Mouse (Mus musculus): Measurements from ENCODE around the gene Ccdc34.

Ccdc34 gene

DNA sequence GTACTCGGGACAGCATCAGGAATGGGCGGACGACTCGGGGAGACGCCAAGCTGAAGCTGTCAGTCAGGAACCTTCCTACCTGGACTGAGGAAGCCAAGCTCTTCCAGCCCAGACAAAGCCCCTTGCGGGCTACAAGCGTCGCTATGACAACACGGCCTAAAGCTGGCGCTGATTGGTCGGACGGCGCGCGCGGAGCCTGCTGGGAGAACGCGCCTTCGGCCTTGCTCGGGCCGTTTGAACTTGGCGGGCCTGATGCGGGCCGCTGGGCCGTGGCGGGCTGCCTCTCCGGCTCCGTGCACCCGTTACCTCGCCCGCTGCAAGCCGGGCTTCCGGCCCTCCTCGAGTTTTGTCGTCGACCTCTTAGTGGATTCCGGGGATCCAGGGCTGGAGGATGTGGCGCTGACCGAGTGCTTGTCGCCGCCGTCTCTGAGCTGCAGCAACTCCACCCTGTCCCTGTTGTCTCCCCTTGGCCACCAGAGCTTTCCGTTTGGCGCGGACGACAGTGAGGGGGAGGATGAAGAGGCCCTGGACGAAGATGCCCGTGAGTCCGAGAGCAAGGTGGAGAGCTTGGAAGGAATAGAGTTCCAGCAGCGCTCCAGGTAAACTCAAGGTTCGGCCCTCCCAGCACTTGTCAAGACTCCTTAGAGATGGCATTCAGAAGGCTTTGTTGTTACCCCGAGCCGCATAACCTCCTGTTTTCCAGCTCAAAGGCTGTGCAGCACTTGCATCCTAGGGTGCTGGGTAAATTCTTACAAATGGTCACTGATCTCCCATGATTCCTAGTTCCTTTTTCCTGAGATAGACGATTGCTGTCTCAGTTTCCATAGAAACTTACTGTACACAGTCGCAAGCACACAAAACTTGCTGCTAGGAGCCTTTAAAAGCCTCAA is at the start of gene Ccdc34:
Gene Ccdc34 (plus strand): TSS at position 202 of the 890 bp plus-strand sequence.
- DNase-seq, result peak; percentile 95

DNA sequence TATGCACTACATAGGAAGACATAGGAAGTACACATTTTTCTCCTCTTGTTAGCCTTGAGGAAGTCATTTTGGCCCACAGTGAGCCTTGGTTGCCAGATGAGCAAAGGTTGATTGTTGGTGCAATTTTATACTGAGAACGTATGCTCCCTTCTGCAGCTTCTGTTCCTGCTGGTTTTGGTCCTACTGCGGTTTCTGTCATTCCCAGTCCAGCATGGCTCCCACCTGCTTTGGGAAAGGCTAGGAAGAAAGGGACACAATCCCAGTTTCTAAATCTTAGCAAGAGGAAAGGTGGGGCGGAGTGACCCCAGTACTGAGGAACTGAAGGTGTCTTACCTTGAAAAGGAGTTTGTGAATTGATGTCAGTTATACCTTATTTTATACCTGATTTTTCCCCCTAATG is 48.2 kb upstream of the Ccdc34 start:
- DNase-seq, result no peak

DNA sequence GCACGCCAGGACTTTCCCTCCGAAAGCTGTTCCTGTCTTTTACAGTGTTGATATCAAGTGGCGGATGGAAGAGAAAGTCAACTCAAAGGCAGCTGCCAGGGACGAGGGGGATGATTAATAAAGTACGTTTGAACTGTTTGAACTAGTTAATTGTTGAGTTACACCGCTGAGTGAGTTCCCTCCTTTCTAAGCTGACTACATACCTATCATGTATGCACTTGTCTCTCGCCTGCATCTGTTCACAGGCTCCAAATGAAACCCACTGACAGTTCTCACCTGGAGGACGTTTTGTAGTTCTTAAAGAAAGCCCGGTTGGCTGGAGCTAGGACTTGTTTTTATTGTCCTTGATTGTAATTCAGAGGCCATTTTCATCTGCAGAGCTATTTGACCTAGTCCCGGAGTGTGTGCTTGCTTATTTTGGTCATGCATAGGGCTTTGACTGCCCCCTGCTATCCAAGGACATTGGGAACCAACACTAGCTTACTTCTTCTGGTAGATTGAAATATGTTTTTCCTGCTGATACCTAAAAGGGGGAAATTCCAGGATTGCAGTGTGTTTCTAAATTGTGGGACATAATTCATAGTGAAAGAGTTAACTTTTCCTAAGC is 47.6 kb upstream of the Ccdc34 start:
- no peak for DNase-seq

DNA sequence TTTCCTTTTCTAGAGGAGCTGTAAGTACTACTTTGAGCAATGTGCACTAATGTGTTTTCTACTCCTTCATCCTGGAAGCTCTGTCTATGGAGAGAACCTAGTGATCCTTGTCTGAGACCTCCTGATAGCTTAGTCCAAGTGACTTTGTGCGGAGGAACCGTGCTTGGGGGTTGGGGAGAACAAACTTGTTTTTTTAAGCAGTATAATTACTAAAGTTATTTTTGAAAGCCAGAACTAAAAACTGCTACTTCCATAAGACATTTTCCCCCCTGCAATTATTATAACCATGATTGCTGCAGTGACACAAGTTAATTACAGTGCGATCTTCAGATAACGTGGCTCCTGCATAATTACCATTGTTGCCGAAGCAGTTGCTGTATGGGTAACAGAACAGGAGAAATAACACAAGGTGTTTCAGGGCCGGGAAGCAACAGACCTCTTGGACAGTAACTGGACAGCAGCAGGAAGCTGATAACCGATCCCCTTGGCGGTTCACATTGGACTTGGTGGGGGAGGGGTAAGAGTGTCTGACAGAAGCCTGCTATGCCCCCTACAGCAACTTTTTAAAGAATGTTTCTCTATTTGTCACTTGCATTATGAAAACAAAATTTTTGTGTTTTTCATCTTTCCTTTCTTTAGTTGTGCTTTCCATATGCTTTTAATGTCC is 46.7 kb upstream of the Ccdc34 start:
- DNase-seq, result no peak

DNA sequence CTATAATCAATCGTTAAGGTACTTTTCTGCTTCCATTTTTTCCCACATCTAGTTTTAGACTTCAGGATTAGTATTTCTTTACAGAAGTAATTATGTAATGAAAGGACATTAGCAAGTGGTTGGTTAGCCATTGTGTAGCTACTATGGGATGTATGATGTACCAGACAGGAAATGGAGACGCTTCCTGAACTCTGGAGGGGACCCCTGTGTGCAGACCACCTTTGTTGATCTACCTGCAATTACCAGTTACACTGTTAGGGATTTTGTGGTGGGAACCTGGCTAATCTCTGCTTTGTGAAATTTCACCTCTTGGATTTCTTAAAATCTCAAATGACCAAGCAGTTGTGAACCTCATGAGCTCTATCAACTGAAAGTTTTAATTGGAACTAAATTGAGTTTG is 45.3 kb upstream of the Ccdc34 start:
- no peak for DNase-seq

DNA sequence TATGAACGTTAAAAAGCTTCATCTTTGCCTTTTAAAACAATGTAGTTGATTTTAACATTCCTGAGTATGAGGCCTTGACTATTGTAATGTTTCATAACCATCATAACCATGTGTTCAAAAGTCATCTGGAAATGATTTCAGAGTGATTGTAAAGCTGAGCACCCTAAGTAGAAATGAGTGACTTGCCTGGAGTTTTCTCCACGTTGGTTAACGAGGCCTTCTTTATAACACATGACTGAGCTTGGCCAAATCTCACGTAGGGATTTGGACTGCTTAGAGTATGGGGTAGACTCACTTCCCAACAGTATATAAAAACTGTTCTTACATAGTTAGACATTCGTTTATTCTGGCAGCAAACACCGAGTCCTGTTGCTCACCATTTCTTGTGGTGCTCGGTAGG is 44.7 kb upstream of the Ccdc34 start:
- no peak for DNase-seq

DNA sequence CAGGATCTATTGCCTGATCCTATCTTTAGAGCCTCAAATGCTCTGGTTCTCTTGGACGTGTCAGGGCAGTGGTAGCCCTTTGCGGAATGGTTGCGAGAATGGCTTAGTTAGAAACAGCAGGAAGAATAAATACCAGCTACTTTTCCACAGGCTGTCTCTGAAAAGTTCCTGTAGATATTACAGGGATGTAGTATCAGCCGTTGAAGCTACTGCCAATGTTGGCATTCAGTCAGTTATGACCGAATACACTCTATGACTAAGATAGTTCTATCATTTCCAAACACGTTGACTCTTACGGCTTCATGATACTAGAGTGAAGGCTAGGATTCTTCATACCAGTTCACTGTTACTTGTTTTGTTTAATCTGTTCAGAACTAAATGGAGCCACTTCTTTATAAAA is 42.8 kb upstream of the Ccdc34 start:
- no peak for DNase-seq

DNA sequence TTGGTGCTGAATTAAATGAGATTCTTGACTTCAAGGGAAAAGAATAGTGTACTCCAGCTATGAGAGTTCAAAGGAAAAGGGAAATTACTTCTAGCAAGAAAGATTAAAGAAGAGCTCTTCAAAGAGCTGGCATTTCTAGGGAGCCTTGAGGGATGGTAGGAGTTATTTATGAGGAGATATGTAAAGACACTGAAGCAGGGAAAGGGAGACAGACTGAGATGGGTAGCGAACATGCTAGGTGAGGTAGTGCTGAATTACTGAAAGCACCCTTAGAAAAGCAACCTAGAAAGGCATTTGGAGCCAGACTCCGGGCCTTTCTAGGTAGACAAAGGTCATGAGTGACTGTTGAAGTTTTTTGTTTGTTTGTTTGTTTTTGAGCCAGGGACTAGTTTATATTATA is 41.4 kb upstream of the Ccdc34 start:
- DNase-seq, result no peak

DNA sequence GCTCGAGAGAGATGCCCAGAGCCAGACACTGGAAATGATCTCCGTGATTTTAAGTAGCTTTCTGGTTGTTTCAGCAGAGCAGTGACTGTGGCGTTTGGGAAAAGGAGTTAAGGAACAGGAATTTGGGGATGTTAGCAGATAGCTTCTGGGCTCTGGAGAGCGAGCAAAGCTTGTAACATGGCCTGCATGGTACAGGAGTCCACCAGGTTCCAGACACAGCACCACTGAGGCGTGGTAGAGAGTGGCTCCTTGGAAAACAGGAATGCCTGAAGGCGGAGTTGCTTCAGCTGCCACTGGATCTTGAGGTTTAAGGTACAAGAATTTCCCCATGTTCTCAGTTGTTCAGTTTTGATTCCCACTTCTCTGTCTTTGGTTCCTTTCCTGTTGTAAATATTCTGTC is 40.3 kb upstream of the Ccdc34 start:
- no peak for DNase-seq

DNA sequence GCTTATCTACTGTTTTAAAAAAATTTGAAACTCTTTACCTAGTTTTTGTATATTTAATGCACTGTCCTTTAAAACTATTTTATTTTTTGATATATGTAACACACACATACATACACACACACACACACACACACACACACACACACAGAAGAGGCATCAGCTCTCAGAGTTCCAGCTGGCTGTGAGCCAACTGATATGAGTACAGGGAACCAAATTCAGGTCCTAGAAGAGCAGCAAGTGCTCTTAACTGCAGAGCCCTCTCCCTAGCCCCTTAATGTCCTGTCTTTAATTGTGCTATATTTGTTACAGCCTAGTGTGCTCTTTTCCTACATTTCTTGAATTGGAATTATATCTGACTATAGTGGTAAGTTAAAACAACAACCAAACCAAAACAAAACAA is 38.4 kb upstream of the Ccdc34 start:
- DNase-seq, result no peak

DNA sequence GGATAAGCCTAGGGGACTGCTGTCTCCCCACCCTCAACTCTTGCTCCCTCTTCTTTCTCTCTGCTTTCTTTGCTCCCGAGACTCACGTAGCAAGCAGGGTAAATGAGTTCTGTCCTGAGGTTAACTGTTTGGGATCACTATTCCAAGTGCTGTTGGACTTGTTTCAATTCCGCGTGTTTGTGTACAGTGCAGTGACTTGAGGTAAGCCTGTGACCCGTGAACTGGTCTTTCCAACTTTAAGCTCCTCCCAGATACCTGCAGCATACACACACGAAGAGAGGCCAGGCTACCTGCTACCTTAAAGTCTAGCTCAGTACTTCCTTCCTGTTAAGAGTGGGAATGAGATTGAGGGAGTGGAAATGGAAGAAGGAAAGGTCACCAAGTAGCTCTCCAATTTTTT is 34.2 kb upstream of the Ccdc34 start:
- DNase-seq, result peak; percentile 78

DNA sequence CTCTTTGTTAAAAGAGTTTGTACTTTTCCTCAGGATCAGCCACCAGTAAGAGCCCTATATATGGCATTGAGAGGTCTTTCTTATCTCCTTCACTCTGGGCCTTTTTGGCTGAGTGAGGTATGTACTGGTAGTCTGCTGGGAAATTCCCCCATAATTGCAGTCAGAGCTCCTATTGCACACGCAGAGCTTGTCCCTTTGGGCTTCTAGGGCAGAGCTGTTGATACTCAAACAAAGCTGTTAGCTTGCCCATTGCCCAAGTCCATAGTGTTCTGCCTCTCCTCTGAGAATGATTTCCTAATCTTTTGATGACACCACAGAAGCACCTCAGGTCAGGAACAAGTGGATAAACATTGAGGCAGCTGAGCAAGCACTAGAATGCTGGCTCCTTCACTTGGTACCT is 32.7 kb upstream of the Ccdc34 start:
- DNase-seq, result no peak

DNA sequence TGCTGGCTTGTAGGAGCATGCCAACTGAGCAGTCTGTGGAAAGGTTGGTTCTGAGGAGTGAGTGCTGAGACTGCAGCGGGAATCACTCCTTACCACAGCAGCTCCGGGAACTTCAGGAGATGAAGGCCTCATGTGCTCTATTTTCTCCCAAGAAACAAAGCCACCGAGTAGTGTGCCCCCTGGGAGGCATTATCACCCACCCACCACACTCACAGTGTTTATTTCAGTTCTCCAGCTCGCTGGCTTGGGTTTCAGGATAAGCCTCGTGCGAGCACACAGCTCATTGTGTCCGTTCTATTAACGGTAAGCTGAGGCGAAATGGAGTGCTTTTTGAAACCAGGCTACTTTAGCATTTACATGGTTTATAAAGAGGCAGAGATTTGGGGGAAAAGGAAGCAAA is 32.1 kb upstream of the Ccdc34 start:
- DNase-seq, result no peak

DNA sequence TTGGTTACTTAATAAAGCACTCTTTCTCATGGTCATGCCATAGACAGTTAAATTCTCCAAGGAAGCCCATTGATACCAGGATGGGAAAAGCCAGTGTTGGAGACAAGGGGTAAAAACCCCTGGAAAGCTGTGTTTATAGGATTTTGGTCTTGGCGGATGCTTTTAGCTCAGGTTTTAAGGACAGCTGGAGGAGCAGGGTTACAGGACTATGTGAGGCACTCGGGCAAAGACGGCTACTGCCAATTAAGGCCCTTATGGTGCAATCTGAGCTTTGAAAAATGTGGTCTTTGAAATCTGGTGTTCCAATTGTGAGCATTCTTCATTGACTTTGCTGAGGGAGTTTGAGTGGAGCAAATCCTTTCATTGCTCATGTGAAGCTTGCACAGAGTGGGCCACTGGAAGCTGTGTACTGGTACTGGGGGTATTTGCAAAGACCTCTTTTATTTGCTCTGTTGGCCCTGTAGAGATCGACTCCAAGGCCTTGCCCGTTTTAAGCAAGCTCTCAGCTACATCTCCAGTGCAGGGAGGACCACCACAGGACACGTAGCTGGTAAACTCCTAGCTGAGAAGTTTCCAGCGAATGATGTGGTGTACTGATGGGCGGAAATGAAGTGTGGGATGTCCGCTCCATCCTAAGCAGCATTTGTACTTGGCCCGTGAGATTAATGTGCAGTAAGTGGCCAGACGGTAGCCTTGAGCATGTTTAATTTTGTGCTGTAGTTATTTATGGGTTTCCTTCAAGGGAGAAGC is 31.4 kb upstream of the Ccdc34 start:
- no peak for DNase-seq

DNA sequence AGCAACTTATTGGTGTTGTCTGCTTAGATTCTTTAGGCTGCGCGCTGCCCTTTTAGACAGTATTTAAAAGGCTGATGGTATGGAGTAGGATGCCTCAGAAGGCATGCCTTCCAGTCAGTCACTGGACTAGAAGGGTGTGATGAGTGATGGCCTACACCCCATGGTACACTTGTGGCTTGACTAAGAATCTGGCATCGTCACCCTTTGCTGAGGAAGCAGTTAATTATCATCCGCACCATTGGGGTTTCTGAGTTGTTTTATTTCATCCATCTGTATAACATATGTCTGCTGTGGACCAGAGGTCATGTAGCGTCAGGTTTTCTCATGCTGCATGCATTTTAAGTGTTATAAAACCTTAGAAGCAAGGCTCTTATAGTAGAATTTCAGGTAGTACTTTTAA is 29.7 kb upstream of the Ccdc34 start:
- DNase-seq, result no peak

DNA sequence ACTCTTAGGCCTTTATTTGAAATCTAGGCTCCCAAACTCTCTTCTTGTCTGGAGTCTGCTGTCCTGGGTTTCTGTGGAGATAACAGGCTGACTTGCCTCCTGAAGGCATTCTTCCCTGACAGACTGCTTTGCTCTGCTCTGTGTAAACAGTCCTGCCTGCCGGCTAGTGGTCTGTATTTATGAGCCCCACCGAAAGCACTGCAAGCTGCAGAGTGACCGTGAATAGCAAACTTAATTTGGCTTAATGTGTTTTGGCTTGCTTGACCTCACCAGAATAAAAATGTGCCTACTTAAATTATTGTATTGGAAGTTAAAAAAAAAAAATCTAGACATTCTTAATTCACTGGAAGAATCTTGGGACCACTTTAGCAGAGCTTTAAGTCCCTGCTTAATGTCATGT is 28.4 kb upstream of the Ccdc34 start:
- DNase-seq, result peak; percentile 31

DNA sequence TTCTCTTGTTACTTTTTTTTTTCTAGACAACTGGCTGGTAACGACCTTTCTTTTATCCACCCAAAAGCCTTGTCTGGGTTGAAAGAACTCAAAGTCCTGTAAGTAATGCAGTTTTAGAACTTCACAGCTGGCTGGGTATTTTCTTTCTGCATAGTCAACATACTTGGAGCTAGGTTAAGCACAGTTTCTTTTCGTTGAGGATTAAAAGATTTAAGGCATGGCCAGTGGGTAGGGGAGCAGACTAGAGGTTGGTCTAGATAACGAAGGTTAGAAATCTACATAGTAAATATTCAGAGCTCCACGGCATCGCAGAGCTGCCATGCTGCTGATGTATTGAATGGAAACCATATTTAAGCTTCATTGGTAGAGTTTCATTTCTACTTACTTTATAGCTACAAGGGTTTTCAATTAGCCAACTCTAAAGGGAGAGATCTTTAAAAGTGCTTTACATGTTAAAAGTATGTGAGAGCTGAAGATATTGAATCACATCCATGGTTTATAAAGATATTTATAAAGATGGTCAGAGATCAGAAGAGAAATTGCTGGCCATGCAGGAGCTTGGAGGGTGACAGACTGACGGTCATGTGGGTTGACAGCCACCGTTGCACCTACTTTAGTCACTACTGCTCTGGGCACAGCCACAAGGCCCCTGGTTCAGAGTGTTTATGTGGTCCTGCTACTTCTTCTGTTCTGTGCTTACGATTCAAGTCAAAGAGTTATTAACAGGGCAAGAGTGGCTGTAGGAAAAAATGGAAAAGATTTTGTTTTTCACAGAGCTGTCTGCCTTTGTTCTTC is 27.7 kb upstream of the Ccdc34 start:
- DNase-seq, result peak; percentile 32

DNA sequence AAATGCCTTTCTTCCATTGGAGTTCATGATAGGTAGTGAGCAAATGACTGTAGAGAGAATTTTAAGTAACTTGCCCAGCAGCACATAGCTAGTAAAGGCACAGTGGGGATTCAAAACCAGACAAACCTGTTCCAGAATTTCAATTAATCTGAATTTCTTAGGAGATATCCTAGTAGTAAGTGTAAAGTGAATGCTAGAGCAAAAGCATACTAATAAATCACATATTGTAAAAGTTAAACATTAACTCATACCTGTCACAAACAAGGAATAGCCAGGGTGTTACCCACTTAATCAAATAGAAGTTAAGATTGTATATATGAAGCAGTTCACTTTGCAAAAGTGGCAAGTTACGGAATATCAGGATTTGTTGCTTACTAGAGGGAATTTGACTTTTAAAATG is 25.9 kb upstream of the Ccdc34 start:
- DNase-seq, result no peak

DNA sequence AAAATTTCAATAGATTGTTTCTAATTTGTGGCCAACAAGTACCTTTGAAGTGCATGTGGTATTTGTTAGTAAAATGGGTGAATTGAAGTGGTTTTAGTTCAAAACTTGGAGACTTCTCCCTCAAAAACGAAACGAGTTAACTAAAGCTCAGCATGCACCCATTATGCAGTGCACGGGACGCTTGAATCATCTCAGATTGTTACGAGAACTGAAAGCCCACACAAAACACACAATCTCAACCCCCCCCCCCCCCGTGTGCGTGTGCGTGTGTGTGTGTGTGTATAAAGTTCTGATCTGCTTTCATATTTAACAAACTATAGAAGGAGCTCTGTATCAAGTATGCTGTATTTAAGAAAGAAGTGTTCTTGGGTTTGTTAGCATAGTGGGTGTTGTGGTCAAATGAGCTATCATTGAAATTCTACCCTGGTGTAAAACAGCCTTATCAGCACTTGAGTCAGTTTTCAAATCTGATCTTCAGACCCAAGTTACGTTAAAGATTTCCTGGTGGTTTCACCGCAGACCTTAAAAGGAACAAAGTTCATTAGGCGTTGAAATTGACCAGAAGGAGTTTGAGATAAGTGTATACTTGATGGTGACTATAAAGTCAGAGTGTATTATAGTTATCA is 25.1 kb upstream of the Ccdc34 start:
- no peak for DNase-seq

DNA sequence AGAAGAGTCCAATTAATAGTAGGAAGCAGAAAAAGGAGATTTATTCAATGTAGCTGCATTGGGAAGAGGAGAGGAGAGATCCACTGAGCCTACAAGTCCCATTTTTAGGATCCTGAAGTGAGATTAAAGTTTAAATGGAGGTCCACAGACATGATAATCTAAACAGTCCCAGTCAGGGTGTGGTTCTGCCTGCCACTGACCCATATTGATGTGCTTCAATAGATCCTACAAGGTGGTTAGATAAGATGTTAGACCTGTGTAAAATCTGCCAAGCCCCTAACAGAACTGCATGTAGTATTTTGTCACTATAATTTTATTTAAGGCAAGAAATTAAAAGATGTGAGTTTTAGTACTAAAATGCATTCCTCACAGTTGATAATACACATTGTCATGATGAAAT is 24.2 kb upstream of the Ccdc34 start:
- no peak for DNase-seq

DNA sequence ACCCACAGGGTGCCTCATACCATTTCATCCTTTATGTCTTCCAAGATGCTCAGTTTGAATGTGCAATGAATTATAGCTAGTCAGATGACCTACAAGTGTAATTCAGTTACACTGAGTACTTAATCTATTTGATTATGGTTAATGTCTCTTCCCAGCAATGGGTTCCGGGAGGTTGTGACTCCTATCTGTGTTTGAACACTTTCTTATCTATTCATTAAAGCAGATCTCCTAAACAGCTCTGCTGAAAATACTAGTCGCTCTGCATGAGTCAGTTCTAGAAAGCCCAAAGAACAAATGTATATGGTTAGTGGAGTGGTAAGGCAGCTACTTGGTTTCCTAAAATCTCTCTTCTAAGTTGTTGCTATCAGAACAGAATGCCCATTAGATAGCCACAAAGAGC is 22.6 kb upstream of the Ccdc34 start:
- no peak for DNase-seq

DNA sequence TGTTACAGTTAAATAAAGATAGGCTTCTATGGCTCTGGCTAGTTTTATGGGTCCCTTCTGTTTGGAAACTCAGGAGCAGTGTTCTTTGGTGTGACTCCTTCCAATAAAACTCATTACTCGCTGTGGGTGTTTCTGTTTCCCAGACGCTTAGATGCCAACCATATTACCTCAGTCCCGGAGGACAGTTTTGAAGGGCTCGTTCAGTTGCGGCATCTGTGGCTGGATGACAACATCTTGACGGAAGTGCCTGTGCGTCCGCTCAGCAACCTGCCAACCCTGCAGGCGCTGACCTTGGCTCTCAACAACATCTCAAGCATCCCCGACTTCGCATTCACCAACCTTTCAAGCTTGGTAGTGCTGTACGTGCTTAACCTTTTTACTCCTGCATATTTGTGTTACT is 21.2 kb upstream of the Ccdc34 start:
- DNase-seq, result no peak

Data from kidney, postnatal 14 days (tissue).